Mouse (Mus musculus) CH12.LX (cell line): ENCODE results near the gene Cuedc1.

Source experiments
- CHD2 ChIP-seq: IDR thresholded peaks from 2 replicates; pipeline ENCODE4 v1.6.1; 2011; ENCODE audit warnings: low read length, improper control_type of control experiment
- CTCF ChIP-seq, 2 experiments: IDR thresholded peaks in 1 of 2; conservative IDR thresholded peaks in 1 of 2; 2 replicates each; pipeline ENCODE4 v1.5.1; 2011 to 2012; ENCODE audit warnings: low read depth in 2 of 2, low read length in 2 of 2, improper control_type of control experiment in 1 of 2, inconsistent platforms in 1 of 2, mild to moderate bottlenecking in 1 of 2, moderate library complexity in 1 of 2
- HCFC1 ChIP-seq: IDR thresholded peaks from 2 replicates; pipeline ENCODE4 v1.6.1; 2012; ENCODE audit warnings: low read depth, mild to moderate bottlenecking, inconsistent platforms, low read length, improper control_type of control experiment
- KAT2A ChIP-seq: IDR thresholded peaks from 2 replicates; pipeline ENCODE4 v1.6.1; 2012; ENCODE audit warnings: low read length, improper control_type of control experiment, inconsistent platforms; ENCODE audit not compliant: insufficient replicate concordance
- MAFK ChIP-seq: IDR thresholded peaks from 2 replicates; pipeline ENCODE4 v1.6.1; 2011; ENCODE audit warnings: low read length, improper control_type of control experiment; ENCODE audit not compliant: insufficient replicate concordance
- RAD21 ChIP-seq: IDR thresholded peaks from 2 replicates; pipeline ENCODE4 v1.6.1; 2011; ENCODE audit warnings: low read depth, mild to moderate bottlenecking, low read length, improper control_type of control experiment, moderate library complexity
- TCF12 ChIP-seq: IDR thresholded peaks from 2 replicates; pipeline ENCODE4 v1.6.1; 2014; ENCODE audit warnings: low read depth, mild to moderate bottlenecking, inconsistent platforms, low read length, improper control_type of control experiment
- USF1 ChIP-seq: IDR thresholded peaks from 2 replicates; pipeline ENCODE4 v1.6.1; 2014; ENCODE audit warnings: low read depth, mild to moderate bottlenecking, inconsistent platforms, low read length, improper control_type of control experiment
- USF2 ChIP-seq: conservative IDR thresholded peaks from 2 replicates; pipeline ENCODE4 v1.6.1; 2011; ENCODE audit warnings: low read depth, low read length, improper control_type of control experiment

DNA sequence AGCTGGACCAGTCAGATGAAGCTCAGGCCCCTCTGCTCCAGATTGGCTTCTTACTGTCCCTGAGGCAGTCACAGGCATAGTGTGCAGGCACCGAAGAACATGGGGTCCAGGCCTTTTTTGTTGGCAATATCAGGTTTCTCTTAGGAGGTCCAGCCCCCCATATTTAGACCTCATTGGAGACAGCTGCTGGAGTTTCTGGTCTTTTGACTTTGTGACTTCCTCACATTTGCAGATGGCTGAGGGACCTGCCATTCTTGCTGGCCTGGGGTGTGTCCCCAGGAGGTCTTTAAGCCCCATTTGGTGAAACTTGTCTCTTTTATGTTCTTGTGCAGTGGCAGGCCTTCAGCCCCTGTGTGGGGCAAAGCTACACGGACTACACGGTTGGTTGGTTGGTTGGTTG, 31.4 kb downstream of the Cuedc1 start:
- TF ChIP-seq RAD21 (no peak), USF1 (no peak), CTCF (conservative IDR thresholded peaks at IDR 0.05 in 1 of 2, IDR thresholded peaks at IDR 0.05 in 1 of 2; ENCODE audit: low read depth in 2 of 2, low read length in 2 of 2) (no peak), TCF12 (no peak), CHD2 (no peak), HCFC1 (no peak), MAFK (no peak), KAT2A (no peak), USF2 (no peak)
